Mouse (Mus musculus) MEL (cell line): Measurements from ENCODE around the gene Fam13a. TPM values are rescaled to one million over a fixed set of nuclear protein-coding genes. Genes with fewer than 3 reads are reported as not detected.

ENCODE experiments used
- DNase-seq: peaks from one replicate; pipeline ENCODE4 v3.0.0; 2011; ENCODE audit warnings: low read depth, low spot score
- H3K27ac ChIP-seq: 2 replicates; pipeline ENCODE4 v1.5.1; 2012; ENCODE audit warnings: low read depth, mild to moderate bottlenecking, control low read depth, low read length, moderate library complexity; ENCODE audit not compliant: control insufficient read depth
- H3K27me3 ChIP-seq, 2 experiments: fragments of 150-350 bp in 1 of 2; sonication (generic) in 1 of 2; 2 replicates each; pipeline ENCODE4 v1.6.1; 2012; ENCODE audit warnings: low read length in 2 of 2, mild to moderate bottlenecking in 2 of 2, improper control_type of control experiment in 1 of 2, moderate library complexity in 1 of 2; ENCODE audit not compliant: insufficient read depth in 2 of 2, control insufficient read depth in 1 of 2
- H3K36me3 ChIP-seq, 2 experiments: 2 replicates each; pipeline ENCODE4 v1.6.1; 2012 to 2014; ENCODE audit warnings: low read length in 2 of 2, improper control_type of control experiment in 1 of 2, inconsistent platforms in 1 of 2, mild to moderate bottlenecking in 1 of 2; ENCODE audit not compliant: insufficient read depth in 2 of 2, control insufficient read depth in 1 of 2
- H3K4me1 ChIP-seq, 2 experiments: fragments of 150-350 bp in 1 of 2; sonication (generic) in 1 of 2; 2 replicates each; pipeline ENCODE4 v1.6.1; 2012; ENCODE audit warnings: low read length in 2 of 2, improper control_type of control experiment in 1 of 2, mild to moderate bottlenecking in 1 of 2; ENCODE audit not compliant: insufficient read depth in 2 of 2, control insufficient read depth in 1 of 2
- H3K4me3 ChIP-seq, 2 experiments: fragments of 150-350 bp in 1 of 2; sonication (generic) in 1 of 2; 2 replicates each; pipeline ENCODE4 v1.5.1; 2012; ENCODE audit warnings: low read depth in 2 of 2, low read length in 2 of 2, mild to moderate bottlenecking in 2 of 2, moderate library complexity in 2 of 2, control low read depth in 1 of 2, improper control_type of control experiment in 1 of 2; ENCODE audit not compliant: control insufficient read depth in 1 of 2, insufficient read depth in 1 of 2
- H3K79me2 ChIP-seq: 2 replicates; pipeline ENCODE4 v1.6.1; 2012; ENCODE audit warnings: mild to moderate bottlenecking, low read length, moderate library complexity; ENCODE audit not compliant: control insufficient read depth, poor library complexity, insufficient read depth
- H3K9ac ChIP-seq: 2 replicates; pipeline ENCODE4 v1.6.1; 2012; ENCODE audit warnings: low read depth, mild to moderate bottlenecking, control low read depth, low read length, moderate library complexity; ENCODE audit not compliant: control insufficient read depth, poor library complexity, severe bottlenecking
- H3K9me3 ChIP-seq: fragments of 150-350 bp; sonication (generic); replicated peaks from 2 replicates; pipeline ENCODE4 v1.6.1; 2012; ENCODE audit warnings: mild to moderate bottlenecking, low read length, improper control_type of control experiment, moderate library complexity; ENCODE audit not compliant: insufficient read depth
- CTCF ChIP-seq, 3 experiments: IDR thresholded peaks in 2 of 3; conservative IDR thresholded peaks in 1 of 3; 2 replicates each; pipeline ENCODE4 v1.5.1; 2011 to 2012; ENCODE audit warnings: low read length in 3 of 3, low read depth in 2 of 3, mild to moderate bottlenecking in 2 of 3, improper control_type of control experiment in 1 of 3, inconsistent platforms in 1 of 3, mixed read lengths in 1 of 3, moderate library complexity in 1 of 3; ENCODE audit not compliant: control insufficient read depth in 1 of 3, insufficient read depth in 1 of 3, poor library complexity in 1 of 3, severe bottlenecking in 1 of 3
- E2F4 ChIP-seq: IDR thresholded peaks from 2 replicates; pipeline ENCODE4 v1.6.1; 2011; ENCODE audit warnings: low read depth, low read length, improper control_type of control experiment, borderline replicate concordance
- ELF1 ChIP-seq: IDR thresholded peaks from 2 replicates; pipeline ENCODE4 v1.6.1; 2014; ENCODE audit warnings: low read depth, mild to moderate bottlenecking, inconsistent platforms, low read length, improper control_type of control experiment, moderate library complexity
- ETS1 ChIP-seq: IDR thresholded peaks from 2 replicates; pipeline ENCODE4 v1.6.1; 2012; ENCODE audit warnings: low read depth, mild to moderate bottlenecking, inconsistent platforms, low read length, improper control_type of control experiment, moderate library complexity
- HCFC1 ChIP-seq: IDR thresholded peaks from 2 replicates; pipeline ENCODE4 v1.6.1; 2012; ENCODE audit warnings: low read depth, mild to moderate bottlenecking, inconsistent platforms, low read length, improper control_type of control experiment, moderate library complexity
- KAT2A ChIP-seq: conservative IDR thresholded peaks from 2 replicates; pipeline ENCODE4 v1.6.1; 2012; ENCODE audit warnings: low read depth, low read length, improper control_type of control experiment, inconsistent platforms
- MAZ ChIP-seq: IDR thresholded peaks from 2 replicates; pipeline ENCODE4 v1.6.1; 2012; ENCODE audit warnings: low read depth, mild to moderate bottlenecking, inconsistent platforms, low read length, improper control_type of control experiment
- MEF2A ChIP-seq: IDR thresholded peaks from 2 replicates; pipeline ENCODE4 v1.6.1; 2014; ENCODE audit warnings: low read depth, mild to moderate bottlenecking, inconsistent platforms, low read length, improper control_type of control experiment; ENCODE audit not compliant: poor library complexity, insufficient replicate concordance, severe bottlenecking; ENCODE audit errors: extremely low read depth
- MXI1 ChIP-seq: IDR thresholded peaks from 2 replicates; pipeline ENCODE4 v1.6.1; 2011; ENCODE audit warnings: mild to moderate bottlenecking, low read depth, low read length, improper control_type of control experiment
- MYC ChIP-seq: IDR thresholded peaks from 2 replicates; pipeline ENCODE4 v1.6.1; 2011; ENCODE audit warnings: low read depth, mild to moderate bottlenecking, low read length, improper control_type of control experiment, moderate library complexity
- NRF1 ChIP-seq: IDR thresholded peaks from 2 replicates; pipeline ENCODE4 v1.6.1; 2014; ENCODE audit warnings: low read depth, mild to moderate bottlenecking, inconsistent platforms, low read length, improper control_type of control experiment, moderate library complexity; ENCODE audit not compliant: poor library complexity, insufficient read depth, severe bottlenecking
- RCOR1 ChIP-seq: IDR thresholded peaks from 2 replicates; pipeline ENCODE4 v1.6.1; 2012; ENCODE audit warnings: low read depth, mild to moderate bottlenecking, inconsistent platforms, low read length, improper control_type of control experiment
- SMC3 ChIP-seq: IDR thresholded peaks from 2 replicates; pipeline ENCODE4 v1.6.1; 2011; ENCODE audit warnings: low read depth, low read length, improper control_type of control experiment
- USF2 ChIP-seq, 2 experiments: IDR thresholded peaks; 2 replicates each; pipeline ENCODE4 v1.6.1; 2011 to 2012; ENCODE audit warnings: improper control_type of control experiment in 2 of 2, low read length in 2 of 2, borderline replicate concordance in 1 of 2, inconsistent platforms in 1 of 2, low read depth in 1 of 2, mild to moderate bottlenecking in 1 of 2; ENCODE audit not compliant: insufficient read depth in 1 of 2
- ZKSCAN1 ChIP-seq: IDR thresholded peaks from 2 replicates; pipeline ENCODE4 v1.6.1; 2012; ENCODE audit warnings: low read depth, mild to moderate bottlenecking, inconsistent platforms, low read length, improper control_type of control experiment, moderate library complexity
- ZMIZ1 ChIP-seq: IDR thresholded peaks from 2 replicates; pipeline ENCODE4 v1.6.1; 2012; ENCODE audit warnings: low read depth, mild to moderate bottlenecking, inconsistent platforms, low read length, improper control_type of control experiment, moderate library complexity
- ZNF384 ChIP-seq: IDR thresholded peaks from 2 replicates; pipeline ENCODE4 v1.6.1; 2012; ENCODE audit warnings: low read depth, mild to moderate bottlenecking, inconsistent platforms, low read length, improper control_type of control experiment
- polyA plus RNA-seq, 2 experiments: library from polyadenylated mRNA; stranded (reverse) in 1 of 2; unstranded in 1 of 2; fragments of >175 nt in 1 of 2; fragments of >200 nt in 1 of 2; gene quantifications; 2 replicates each; pipeline versions ENCODE4 v1.2.1 to v1.2.4; 2012; ENCODE audit warnings: low replicate concordance in 2 of 2, low read depth in 1 of 2; ENCODE audit not compliant: insufficient read length in 2 of 2, insufficient read depth in 1 of 2, missing spikeins in 1 of 2
- total RNA-seq: library from RNA; depleted of rRNA; stranded (reverse); fragments of 300-350 nt; gene quantifications from 2 replicates; pipeline ENCODE4 v1.2.3, GENCODE M21; 2012

Gene Fam13a
- total and polyA plus RNA-seq, 3 experiments = not detected

GRCm38 (mm10) chr6:59032748-59033147 lies 8.4 kb upstream of the Fam13a start:
- no peak for DNase-seq
- Histone ChIP-seq H3K27me3 (no peaks in the 10 kb centered on the region), H3K79me2 (no peaks in the 10 kb centered on the region), H3K4me1 (no peaks in the 10 kb centered on the region), H3K9me3 (no peaks in the 10 kb centered on the region), H3K36me3 (no peaks in the 10 kb centered on the region), H3K27ac (no peak overlapping the region), H3K9ac (no peak overlapping the region), H3K4me3 (no peak overlapping the region)
- no peak for TF ChIP-seq KAT2A

GRCm38 (mm10) chr6:59031539-59031938 lies 7.2 kb upstream of the Fam13a start:
- H3K27me3 ChIP-seq = no peaks in the 10 kb centered on the region
- H3K36me3 ChIP-seq = no peaks in the 10 kb centered on the region
- no peaks in the 10 kb centered on the region for H3K4me1 ChIP-seq
- no peak overlapping the region for H3K27ac ChIP-seq
- no peaks in the 10 kb centered on the region for H3K9me3 ChIP-seq
- no peak overlapping the region for H3K9ac ChIP-seq
- no peak for DNase-seq
- no peaks in the 10 kb centered on the region for H3K79me2 ChIP-seq
- H3K4me3 ChIP-seq = no peak overlapping the region
- no peak for TF ChIP-seq NRF1
- TF ChIP-seq HCFC1 = no peak
- TF ChIP-seq ELF1 = no peak
- TF ChIP-seq ZNF384 = no peak
- TF ChIP-seq CTCF (IDR thresholded peaks at IDR 0.05 in 2 of 3, conservative IDR thresholded peaks at IDR 0.05 in 1 of 3; ENCODE audit: control insufficient read depth in 1 of 3, insufficient read depth in 1 of 3, low read depth in 2 of 3, low read length in 3 of 3, poor library complexity in 1 of 3, severe bottlenecking in 1 of 3) = no peak
- TF ChIP-seq USF2 (IDR thresholded peaks at IDR 0.05; ENCODE audit: borderline replicate concordance in 1 of 2, insufficient read depth in 1 of 2, low read depth in 1 of 2, low read length in 2 of 2) = no peak
- TF ChIP-seq, all 39 proteins: peak for 0

GRCm38 (mm10) chr6:59030667-59031066 lies 6.3 kb upstream of the Fam13a start:
- DNase-seq = no peak
- Histone ChIP-seq H3K79me2 (no peaks in the 10 kb centered on the region), H3K27ac (no peak overlapping the region), H3K4me1 (no peaks in the 10 kb centered on the region), H3K4me3 (no peak overlapping the region), H3K9me3 (no peaks in the 10 kb centered on the region), H3K36me3 (no peaks in the 10 kb centered on the region), H3K9ac (no peak overlapping the region), H3K27me3 (no peaks in the 10 kb centered on the region)
- no peak for TF ChIP-seq MXI1
- no peak for TF ChIP-seq ZNF384
- no peak for TF ChIP-seq ZKSCAN1
- TF ChIP-seq KAT2A = no peak
- no peak for TF ChIP-seq E2F4
- no peak for TF ChIP-seq MAZ
- no peak for TF ChIP-seq ZMIZ1
- no peak for TF ChIP-seq MEF2A
- no peak for TF ChIP-seq MYC
- no peak for TF ChIP-seq USF2 (IDR thresholded peaks at IDR 0.05; ENCODE audit: borderline replicate concordance in 1 of 2, insufficient read depth in 1 of 2, low read depth in 1 of 2, low read length in 2 of 2)
- TF ChIP-seq SMC3 = no peak
- TF ChIP-seq ETS1 = no peak
- TF ChIP-seq RCOR1 = no peak
